Mouse (Mus musculus): ENCODE results near the gene Btbd16.

DNA sequence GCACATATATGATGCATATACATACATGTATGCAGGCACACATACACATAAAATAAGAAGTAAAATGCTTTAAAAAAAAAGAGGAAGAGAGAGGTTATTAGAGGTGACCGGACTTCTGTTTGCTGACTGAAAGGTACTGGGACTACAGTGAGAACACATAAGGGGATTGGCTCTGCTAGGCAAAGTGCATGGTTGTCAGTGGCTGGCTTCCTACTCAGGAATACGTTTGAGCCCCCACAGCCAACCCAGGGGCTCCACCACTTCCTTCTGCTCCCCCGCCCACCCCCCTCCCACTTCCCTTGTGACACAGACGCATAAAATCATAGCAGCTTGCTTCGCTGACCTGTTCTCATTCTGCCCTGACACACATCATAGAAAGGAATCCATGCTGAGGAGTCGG is 84.1 kb downstream of the Btbd16 start:
- TF ChIP-seq CTCF (IDR thresholded peaks at IDR 0.05): no peak
- no peak for TF ChIP-seq POLR2A (IDR thresholded peaks at IDR 0.05; ENCODE audit: insufficient read depth, low read depth, low read length)
- no peak for TF ChIP-seq EP300 (IDR thresholded peaks at IDR 0.05; ENCODE audit: insufficient read depth, low read depth, low read length)

Measured in heart, adult 2 months (tissue).